Mouse (Mus musculus): ENCODE data around the gene Tyw1. TPM values are rescaled to one million over a fixed set of nuclear protein-coding genes. Genes with fewer than 3 reads are reported as not detected.

The Tyw1 gene
- polyA plus RNA-seq, 1 experiment = 19.7 TPM

- no peak for TF ChIP-seq POLR2A (IDR thresholded peaks at IDR 0.05; ENCODE audit: low read depth, low read length)
- no peak for TF ChIP-seq CTCF (IDR thresholded peaks at IDR 0.05; ENCODE audit: borderline replicate concordance, insufficient read depth, low read length)
- Histone ChIP-seq H3K4me3 (ENCODE audit: insufficient read depth, low read length) (peak overlapping the region; percentile 99), H3K27ac (ENCODE audit: insufficient read depth, low read length) (peak overlapping the region; percentile 29; the same call in 1 of the 2 replicates), H3K4me1 (ENCODE audit: control insufficient read depth, insufficient read depth, low read length) (no peaks in the 10 kb centered on the region)
These were observed 1.9 kb downstream of the Tyw1 start for GRCm38 (mm10) chr5:130257303-130257702.

- Histone ChIP-seq H3K4me1 (ENCODE audit: control insufficient read depth, insufficient read depth, low read length) (no peaks in the 10 kb centered on the region; the same call in 1 of the 2 replicates), H3K4me3 (ENCODE audit: insufficient read depth, low read length) (no peak overlapping the region), H3K27ac (ENCODE audit: insufficient read depth, low read length) (no peak overlapping the region)
- TF ChIP-seq POLR2A (IDR thresholded peaks at IDR 0.05; ENCODE audit: low read depth, low read length) (no peak), CTCF (IDR thresholded peaks at IDR 0.05; ENCODE audit: borderline replicate concordance, insufficient read depth, low read length) (no peak)
These were observed 8.0 kb downstream of the Tyw1 start for GRCm38 (mm10) chr5:130263454-130263853.

GRCm38 (mm10) chr5:130264433-130265005 lies 9.1 kb downstream of the Tyw1 start:
- H3K4me3 ChIP-seq (ENCODE audit: insufficient read depth, low read length) = no peak overlapping the region
- no peak overlapping the region for H3K27ac ChIP-seq (ENCODE audit: insufficient read depth, low read length)
- H3K4me1 ChIP-seq (ENCODE audit: control insufficient read depth, insufficient read depth, low read length) = no peaks in the 10 kb centered on the region; the same call in 1 of the 2 replicates
- TF ChIP-seq CTCF (IDR thresholded peaks at IDR 0.05; ENCODE audit: borderline replicate concordance, insufficient read depth, low read length) = no peak
- no peak for TF ChIP-seq POLR2A (IDR thresholded peaks at IDR 0.05; ENCODE audit: low read depth, low read length)

- TF ChIP-seq POLR2A (IDR thresholded peaks at IDR 0.05; ENCODE audit: low read depth, low read length) = no peak
- TF ChIP-seq CTCF (IDR thresholded peaks at IDR 0.05; ENCODE audit: borderline replicate concordance, insufficient read depth, low read length) = no peak
These were observed 11.2 kb downstream of the Tyw1 start for GRCm38 (mm10) chr5:130266651-130267050.

GRCm38 (mm10) chr5:130267316-130267715 lies 11.9 kb downstream of the Tyw1 start:
- H3K4me1 ChIP-seq (ENCODE audit: control insufficient read depth, insufficient read depth, low read length) = no peaks in the 10 kb centered on the region; the same call in 1 of the 2 replicates
- TF ChIP-seq POLR2A (IDR thresholded peaks at IDR 0.05; ENCODE audit: low read depth, low read length) (no peak), CTCF (IDR thresholded peaks at IDR 0.05; ENCODE audit: borderline replicate concordance, insufficient read depth, low read length) (peak; percentile 64; the same call in 1 of the 2 replicates)
- H3K4me3 ChIP-seq (ENCODE audit: insufficient read depth, low read length) = no peak overlapping the region
- H3K27ac ChIP-seq (ENCODE audit: insufficient read depth, low read length) = no peak overlapping the region

More at GRCm38 (mm10) chr5:130266651-130267050, 11.2 kb downstream of the Tyw1 start:
- Histone ChIP-seq H3K27ac (ENCODE audit: insufficient read depth, low read length) (no peak overlapping the region), H3K4me1 (ENCODE audit: control insufficient read depth, insufficient read depth, low read length) (no peaks in the 10 kb centered on the region; the same call in 1 of the 2 replicates), H3K4me3 (ENCODE audit: insufficient read depth, low read length) (no peak overlapping the region)

- no peak overlapping the region for H3K27ac ChIP-seq (ENCODE audit: insufficient read depth, low read length)
- TF ChIP-seq CTCF (IDR thresholded peaks at IDR 0.05; ENCODE audit: borderline replicate concordance, insufficient read depth, low read length) (no peak), POLR2A (IDR thresholded peaks at IDR 0.05; ENCODE audit: low read depth, low read length) (no peak)
- H3K4me1 ChIP-seq (ENCODE audit: control insufficient read depth, insufficient read depth, low read length) = no peaks in the 10 kb centered on the region
- no peak overlapping the region for H3K4me3 ChIP-seq (ENCODE audit: insufficient read depth, low read length)
These were observed 13.6 kb downstream of the Tyw1 start for GRCm38 (mm10) chr5:130268976-130269375.

- Histone ChIP-seq H3K4me3 (ENCODE audit: insufficient read depth, low read length) (no peak overlapping the region), H3K4me1 (ENCODE audit: control insufficient read depth, insufficient read depth, low read length) (no peaks in the 10 kb centered on the region)
- TF ChIP-seq POLR2A (IDR thresholded peaks at IDR 0.05; ENCODE audit: low read depth, low read length) (no peak), CTCF (IDR thresholded peaks at IDR 0.05; ENCODE audit: borderline replicate concordance, insufficient read depth, low read length) (no peak)
These were observed 16.9 kb downstream of the Tyw1 start for GRCm38 (mm10) chr5:130272344-130272743.

GRCm38 (mm10) chr5:130273046-130273445 lies 17.6 kb downstream of the Tyw1 start:
- Histone ChIP-seq H3K27ac (ENCODE audit: insufficient read depth, low read length) (no peak overlapping the region), H3K4me1 (ENCODE audit: control insufficient read depth, insufficient read depth, low read length) (no peaks in the 10 kb centered on the region), H3K4me3 (ENCODE audit: insufficient read depth, low read length) (no peak overlapping the region)
- no peak for TF ChIP-seq CTCF (IDR thresholded peaks at IDR 0.05; ENCODE audit: borderline replicate concordance, insufficient read depth, low read length)
- no peak for TF ChIP-seq POLR2A (IDR thresholded peaks at IDR 0.05; ENCODE audit: low read depth, low read length)

More at GRCm38 (mm10) chr5:130272344-130272743, 16.9 kb downstream of the Tyw1 start:
- no peak overlapping the region for H3K27ac ChIP-seq (ENCODE audit: insufficient read depth, low read length)

- Histone ChIP-seq H3K4me1 (ENCODE audit: control insufficient read depth, insufficient read depth, low read length) (no peaks in the 10 kb centered on the region), H3K4me3 (ENCODE audit: insufficient read depth, low read length) (no peak overlapping the region), H3K27ac (ENCODE audit: insufficient read depth, low read length) (no peak overlapping the region)
- TF ChIP-seq POLR2A (IDR thresholded peaks at IDR 0.05; ENCODE audit: low read depth, low read length) (no peak), CTCF (IDR thresholded peaks at IDR 0.05; ENCODE audit: borderline replicate concordance, insufficient read depth, low read length) (no peak)
These were observed 20.1 kb downstream of the Tyw1 start for GRCm38 (mm10) chr5:130275509-130275908.

- TF ChIP-seq CTCF (IDR thresholded peaks at IDR 0.05; ENCODE audit: borderline replicate concordance, insufficient read depth, low read length) (no peak), POLR2A (IDR thresholded peaks at IDR 0.05; ENCODE audit: low read depth, low read length) (no peak)
- Histone ChIP-seq H3K4me3 (ENCODE audit: insufficient read depth, low read length) (no peak overlapping the region), H3K4me1 (ENCODE audit: control insufficient read depth, insufficient read depth, low read length) (no peaks in the 10 kb centered on the region), H3K27ac (ENCODE audit: insufficient read depth, low read length) (no peak overlapping the region)
These were observed 22.6 kb downstream of the Tyw1 start for GRCm38 (mm10) chr5:130278011-130278472.

Data from embryonic fibroblast, embryonic 13.5 days (primary cell).